Mouse (Mus musculus): ENCODE measurements around the gene Ppm1e.

GRCm38 (mm10) chr11:87320007-87320406 lies 38.8 kb downstream of the Ppm1e start:
- TF ChIP-seq CTCF (IDR thresholded peaks at IDR 0.05; ENCODE audit: low read depth) = no peak
- no peak for TF ChIP-seq EP300 (IDR thresholded peaks at IDR 0.05; ENCODE audit: low read depth)

Measured in heart, postnatal 0 days (tissue).